Mouse (Mus musculus) kidney, postnatal 0 days (tissue): ENCODE measurements at regions not wholly inside any gene's neighbourhood (a gene's known extent, or its start where the extent isn't known, plus 50 kb on each side); places are given as distances from the start of the nearest gene placed in this dataset.
A peak's percentile ranks its signal among the peaks of the same experiment; 100 is the strongest.

Experiments used
- ATAC-seq: fragments of 200-750 bp; cut with Nextera tagmentation; replicated peaks from 2 replicates; pipeline ENCODE4 v1.8.0; 2017; ENCODE audit warnings: low read depth, moderate number of reproducible peaks, moderate TSS enrichment, moderate library complexity; ENCODE audit not compliant: low FRiP score
- DNase-seq: peaks from one replicate; pipeline ENCODE4 v3.0.0-alpha.2; 2016; ENCODE audit warnings: low spot score
- H3K27ac ChIP-seq: fragments of 300-500 bp; sonication (generic); 2 replicates; pipeline ENCODE4 v1.5.1; 2014; ENCODE audit warnings: mild to moderate bottlenecking
- H3K27me3 ChIP-seq: fragments of 300-500 bp; sonication (generic); 2 replicates; pipeline ENCODE4 v1.6.1; 2014; ENCODE audit warnings: low read length, mixed read lengths; ENCODE audit not compliant: insufficient read depth
- H3K36me3 ChIP-seq: fragments of 300-500 bp; sonication (generic); 2 replicates; pipeline ENCODE4 v1.6.1; 2014; ENCODE audit warnings: low read length, mixed read lengths; ENCODE audit not compliant: insufficient read depth
- H3K4me1 ChIP-seq: fragments of 300-500 bp; sonication (generic); replicated peaks from 2 replicates; pipeline ENCODE4 v1.6.1; 2014; ENCODE audit warnings: antibody characterized with exemption, low read length, mixed read lengths; ENCODE audit not compliant: insufficient read depth
- H3K4me2 ChIP-seq: fragments of 300-500 bp; sonication (generic); 2 replicates; pipeline ENCODE4 v1.6.1; 2014; ENCODE audit warnings: mild to moderate bottlenecking, low read length, moderate library complexity, mixed read lengths
- H3K4me3 ChIP-seq: fragments of 300-500 bp; sonication (generic); replicated peaks from 2 replicates; pipeline ENCODE4 v1.5.1; 2014; ENCODE audit warnings: low read depth, low read length
- H3K9ac ChIP-seq: fragments of 300-500 bp; sonication (generic); 2 replicates; pipeline ENCODE4 v1.6.1; 2014; ENCODE audit warnings: low read depth, low read length
- H3K9me3 ChIP-seq: fragments of 300-500 bp; sonication (generic); replicated peaks from 2 replicates; pipeline ENCODE4 v1.6.1; 2016; ENCODE audit warnings: low read length, inconsistent platforms, mixed read lengths
- CTCF ChIP-seq: IDR thresholded peaks from 2 replicates; pipeline ENCODE4 v1.5.1; 2016; ENCODE audit warnings: antibody characterized with exemption, low read depth, mild to moderate bottlenecking, moderate library complexity
- WGBS: fragments of 180-500 bp; shearing (Covaris S2); extraction: QIAGEN DNeasy Blood & Tissue Kit; methylation state at CpG from one replicate; pipeline ENCODE4 v1.1.7; 2014; 5-methylcytosine and 5-hydroxymethylcytosine counted together

DNA sequence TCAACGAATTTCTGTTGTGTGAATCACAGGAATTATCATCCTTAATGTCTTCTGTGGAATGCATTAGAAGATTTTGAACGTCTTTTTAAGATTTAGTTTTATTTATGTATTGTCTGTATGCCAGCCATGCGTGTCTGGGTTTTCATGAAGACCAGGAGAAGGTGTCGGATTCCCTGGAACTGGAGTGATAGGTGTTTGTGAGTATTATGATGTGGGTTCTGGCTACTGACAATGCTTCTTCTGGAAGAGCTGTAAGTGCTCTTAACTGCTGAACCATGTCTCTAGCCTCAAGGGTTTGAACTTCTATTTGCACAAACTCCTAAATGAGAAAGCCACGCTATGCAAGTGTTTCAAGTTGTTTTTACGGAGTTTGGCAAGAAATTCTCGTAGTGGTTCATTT lies 296.5 kb downstream of the Sdhaf3 start:
- WGBS: 33% methylated on average over 7 of the region's 7 CpGs
- H3K36me3 ChIP-seq: no peaks in the 10 kb centered on the region
- peak; percentile 15 for DNase-seq
- no peak overlapping the region for H3K27ac ChIP-seq
- no peaks in the 10 kb centered on the region for H3K4me1 ChIP-seq
- no peak overlapping the region for H3K9ac ChIP-seq
- H3K27me3 ChIP-seq: no peaks in the 10 kb centered on the region
- no peak overlapping the region for H3K4me3 ChIP-seq
- H3K4me2 ChIP-seq: no peak overlapping the region
- H3K9me3 ChIP-seq: no peaks in the 10 kb centered on the region
- no peak for TF ChIP-seq CTCF
- ATAC-seq: no peak

DNA sequence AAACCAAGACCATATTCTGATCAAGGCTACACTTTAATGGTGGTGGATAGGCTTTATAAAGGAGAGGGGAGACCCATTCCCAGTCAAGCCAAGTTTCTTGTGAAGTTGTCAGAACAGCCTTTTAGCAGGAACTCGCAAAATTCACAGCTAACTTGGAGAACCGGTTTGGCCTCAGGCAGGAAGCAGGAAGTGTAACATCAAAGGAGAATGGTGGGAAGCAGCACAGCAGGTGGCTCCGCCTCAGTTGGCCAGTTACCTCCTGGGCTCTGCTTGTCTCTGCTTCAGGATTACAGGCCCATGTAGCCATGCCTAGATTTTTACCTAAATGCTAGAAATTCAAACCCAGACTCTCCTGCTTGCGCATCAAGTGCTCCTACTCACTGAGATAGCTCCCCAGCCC lies 277.2 kb upstream of the Tac1 start:
- WGBS: 43% methylated on average over 4 of the region's 4 CpGs
- 0 out of 2 replicates have a peak, but pooled peaks have one; percentile 40 for ATAC-seq

DNA sequence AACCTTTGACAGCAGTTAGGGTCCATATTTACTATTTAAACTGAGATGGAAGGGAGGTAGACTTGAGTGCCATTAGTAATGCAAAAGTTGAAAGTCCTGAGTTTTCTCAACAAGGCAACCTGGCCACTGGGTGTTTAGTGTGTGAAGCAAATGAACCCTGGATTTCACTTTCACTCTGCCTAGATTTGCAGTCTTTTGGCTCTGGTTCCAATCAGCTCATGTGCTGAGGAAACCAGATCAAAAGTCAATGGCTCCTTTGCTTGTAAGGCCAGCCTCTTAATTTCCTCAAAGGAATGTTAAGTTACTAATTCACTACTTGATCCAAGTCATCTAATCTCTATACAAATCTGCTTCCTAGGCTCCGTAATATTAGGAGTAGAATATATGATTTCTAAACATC lies 247.7 kb upstream of the Tac1 start:
- 60% methylated on average over 1 of the region's 1 CpGs for WGBS
- Histone ChIP-seq H3K9ac (no peak overlapping the region), H3K4me3 (no peak overlapping the region), H3K4me1 (no peaks in the 10 kb centered on the region), H3K9me3 (no peaks in the 10 kb centered on the region), H3K36me3 (no peaks in the 10 kb centered on the region), H3K4me2 (no peak overlapping the region), H3K27ac (no peak overlapping the region), H3K27me3 (no peaks in the 10 kb centered on the region)
- no peak for TF ChIP-seq CTCF
- DNase-seq (no peak), ATAC-seq (no peak)

More for the DNA sequence above, 277.2 kb upstream of the Tac1 start:
- Histone ChIP-seq H3K9me3 (no peaks in the 10 kb centered on the region), H3K27me3 (no peaks in the 10 kb centered on the region), H3K4me2 (no peak overlapping the region), H3K4me3 (no peak overlapping the region), H3K4me1 (no peaks in the 10 kb centered on the region), H3K36me3 (no peaks in the 10 kb centered on the region), H3K27ac (no peak overlapping the region), H3K9ac (no peak overlapping the region)
- TF ChIP-seq CTCF: no peak
- no peak for DNase-seq

DNA sequence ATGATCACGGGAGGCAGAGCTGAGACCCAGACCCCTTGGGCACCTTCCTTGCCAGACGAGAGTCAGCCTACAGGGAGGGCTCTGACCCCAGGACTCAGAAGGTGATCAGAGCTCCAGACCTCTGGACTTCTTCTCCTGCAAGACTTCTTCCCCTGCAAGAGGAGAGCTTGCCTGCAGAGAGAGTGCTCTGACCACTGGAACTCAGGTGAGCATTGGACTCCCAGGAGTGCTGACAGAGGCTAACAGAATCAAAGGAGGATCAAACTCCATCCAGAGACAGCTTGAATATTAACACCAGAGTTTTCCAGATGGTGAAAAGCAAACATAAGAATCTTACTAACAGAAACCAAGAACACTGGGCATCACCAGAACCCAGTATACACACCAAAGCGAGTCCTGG lies 241.2 kb upstream of the Tac1 start:
- TF ChIP-seq CTCF: no peak

DNA sequence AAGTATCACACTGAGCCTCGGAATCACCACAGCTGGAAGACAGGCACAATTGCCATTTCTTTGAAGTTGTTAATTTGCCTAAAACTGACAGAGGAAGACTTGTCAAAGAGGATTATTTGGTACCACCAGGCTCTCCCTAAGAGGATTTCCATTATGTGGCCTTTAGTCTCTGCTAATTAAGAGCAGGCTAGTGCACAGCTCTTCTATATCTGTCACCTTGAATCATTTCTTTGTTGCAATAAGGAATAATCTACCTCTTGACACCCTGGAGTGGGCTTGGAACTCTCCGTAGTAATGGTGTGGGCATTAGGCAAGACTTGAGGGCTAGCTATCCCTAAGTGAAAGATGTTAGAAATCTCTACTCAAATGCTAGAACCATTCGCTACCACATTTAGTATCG lies 227.7 kb upstream of the Tac1 start:
- DNase-seq (no peak), ATAC-seq (no peak)
- WGBS: 58% methylated on average over 4 of the region's 4 CpGs
- no peak for TF ChIP-seq CTCF
- Histone ChIP-seq H3K9ac (no peak overlapping the region), H3K4me3 (no peak overlapping the region), H3K4me2 (no peak overlapping the region), H3K4me1 (no peaks in the 10 kb centered on the region), H3K9me3 (no peaks in the 10 kb centered on the region), H3K36me3 (no peaks in the 10 kb centered on the region), H3K27me3 (no peaks in the 10 kb centered on the region), H3K27ac (no peak overlapping the region)

More for the DNA sequence above, 241.2 kb upstream of the Tac1 start:
- Histone ChIP-seq H3K9ac (no peak overlapping the region), H3K36me3 (no peaks in the 10 kb centered on the region), H3K9me3 (no peaks in the 10 kb centered on the region), H3K4me1 (no peaks in the 10 kb centered on the region), H3K27ac (no peak overlapping the region), H3K27me3 (no peaks in the 10 kb centered on the region), H3K4me3 (no peak overlapping the region), H3K4me2 (no peak overlapping the region)
- 78% methylated on average over 3 of the region's 3 CpGs for WGBS
- ATAC-seq (no peak), DNase-seq (no peak)

DNA sequence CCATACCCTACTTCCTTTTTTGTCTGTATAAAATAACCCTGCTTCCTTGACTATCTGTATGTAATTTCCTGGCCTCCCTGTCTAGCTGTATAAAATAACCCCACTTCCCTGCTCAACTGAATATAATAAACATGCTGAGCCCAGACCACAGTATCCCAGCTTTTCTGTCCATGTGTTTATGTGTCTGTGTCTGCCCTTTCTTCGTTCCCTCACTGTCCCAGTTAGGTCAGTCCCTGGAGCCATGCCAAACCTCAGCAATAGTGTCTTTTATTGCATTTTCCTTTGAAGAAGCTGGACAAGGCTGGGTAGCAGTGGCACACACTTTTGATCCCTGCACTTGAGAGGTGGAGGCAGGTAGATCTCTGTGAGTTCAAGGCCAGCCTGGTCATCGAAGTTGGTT lies 198.0 kb upstream of the Tac1 start:
- 42% methylated on average over 2 of the region's 2 CpGs for WGBS
- Histone ChIP-seq H3K27ac (no peak overlapping the region), H3K36me3 (no peaks in the 10 kb centered on the region), H3K27me3 (no peaks in the 10 kb centered on the region), H3K9me3 (no peaks in the 10 kb centered on the region), H3K4me3 (no peak overlapping the region), H3K9ac (no peak overlapping the region), H3K4me1 (no peaks in the 10 kb centered on the region), H3K4me2 (no peak overlapping the region)
- no peak for TF ChIP-seq CTCF
- no peak for DNase-seq
- ATAC-seq: no peak

DNA sequence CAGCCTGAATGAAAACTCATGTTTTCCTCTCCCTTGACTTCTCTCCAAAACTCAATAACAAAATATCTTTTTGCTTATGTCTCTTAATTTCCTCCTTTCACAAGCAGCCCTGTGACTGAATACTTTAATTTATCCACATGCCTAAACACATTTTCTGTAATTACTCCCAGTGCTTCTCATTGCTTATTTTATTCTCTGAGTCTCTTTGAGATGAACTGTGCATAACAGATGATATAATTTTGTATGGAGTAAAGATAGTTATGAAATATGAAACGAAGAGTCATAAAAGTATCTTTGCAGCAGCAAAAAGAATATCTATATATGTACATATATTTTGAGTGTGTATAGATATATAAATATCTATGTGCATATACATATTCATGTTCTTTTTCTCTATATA lies 187.5 kb upstream of the Tac1 start:
- Histone ChIP-seq H3K4me3 (no peak overlapping the region), H3K27me3 (no peaks in the 10 kb centered on the region), H3K4me2 (no peak overlapping the region), H3K9me3 (no peaks in the 10 kb centered on the region), H3K27ac (no peak overlapping the region), H3K9ac (no peak overlapping the region), H3K4me1 (no peaks in the 10 kb centered on the region), H3K36me3 (no peaks in the 10 kb centered on the region)
- TF ChIP-seq CTCF: no peak
- no peak for ATAC-seq
- DNase-seq: no peak
- whole genome bisulfite sequencing: 93% methylated on average over 1 of the region's 1 CpGs
